Mouse (Mus musculus) olfactory bulb, adult 2 months (tissue): Measurements from ENCODE around the gene Itpr2.

Source experiments
- CTCF ChIP-seq: fragments of 200-500 bp; IDR thresholded peaks from 2 replicates; pipeline ENCODE4 v1.5.1; 2012; ENCODE audit warnings: low read depth, mild to moderate bottlenecking, low read length, moderate library complexity; ENCODE audit not compliant: insufficient read depth
- POLR2A ChIP-seq: fragments of 200-500 bp; IDR thresholded peaks from 2 replicates; pipeline ENCODE4 v1.6.1; 2012; ENCODE audit warnings: mild to moderate bottlenecking, low read depth, low read length, moderate library complexity; ENCODE audit not compliant: insufficient read depth

GRCm38 (mm10) chr6:146535501-146535900 lies 33.5 kb upstream of the Itpr2 start:
- no peak for TF ChIP-seq CTCF
- no peak for TF ChIP-seq POLR2A
